11 mouse cellular contexts compared by ENCODE assay signal in the genomic region with DNA sequence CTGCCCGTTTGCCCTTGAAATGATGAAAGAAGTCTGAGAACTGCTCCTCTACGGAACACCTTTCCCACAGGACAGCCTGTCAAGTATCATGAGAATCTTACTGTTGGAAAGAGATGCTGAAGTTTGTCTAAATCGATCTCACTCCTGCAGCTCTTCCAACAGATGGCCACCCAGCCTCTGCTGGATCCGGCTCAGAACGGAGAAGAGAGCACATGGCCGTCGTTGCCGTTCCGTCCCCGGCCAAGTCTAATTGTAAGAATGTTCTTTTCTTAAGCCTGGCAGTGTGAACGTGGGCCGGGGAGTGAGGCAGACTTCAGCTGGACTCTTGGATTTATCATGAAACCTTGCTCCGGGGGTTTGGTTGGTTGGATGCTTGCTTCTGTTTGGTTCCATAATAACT.
A peak's percentile ranks its signal among the peaks of the same experiment; 100 is the strongest.
DNase-seq lines count a peak whose midpoint lies in the region.
"Had no signal": no experiment of that assay in that cellular context is flagged by ENCODE, and none has a peak within 500 bp of the region (broad histone marks: within the 10 kb centered on the region; RNA-seq: fewer than 3 reads in every experiment).

No protein-coding gene starts in this region.

- peak; percentile 81 for DNase-seq in heart, adult 11 months
- DNase-seq in heart, adult 8-10 months (ENCODE audit: low spot score): no peak
- peak; percentile 54 to 63 for DNase-seq in layer of hippocampus, adult 18-20 months (ENCODE audit: low spot score in 2 of 2)
- DNase-seq in left cerebral cortex, adult 9 months (ENCODE audit: low spot score in 2 of 2): peak; percentile 28 to 71
- DNase-seq in right cerebral cortex, postnatal 4 days: peak; percentile 54
- DNase-seq in ovary, postnatal 10 days (ENCODE audit: low spot score): no peak
- DNase-seq in gastrocnemius, adult 8-10 months (ENCODE audit: low spot score in 2 of 2): no peak
- DNase-seq in spleen, postnatal 10 days (ENCODE audit: low spot score in 2 of 2): no peak
- DNase-seq: adrenal gland, adult 2 months; lung, postnatal 10 days; thymus, postnatal 4 days had no signal

Comparison
In these comparisons a context has a peak if more than half of its experiments do, and no peak if none do; other contexts are left out.
1. DNase-seq: peak in heart, adult 11 months (single experiment), layer of hippocampus, adult 18-20 months (2 of 2), left cerebral cortex, adult 9 months (2 of 2) and right cerebral cortex, postnatal 4 days (single experiment); none in heart, adult 8-10 months (single experiment), ovary, postnatal 10 days (single experiment), gastrocnemius, adult 8-10 months (0 of 2) and spleen, postnatal 10 days (0 of 2).